Mouse (Mus musculus) cerebellum, adult 9-10 months (tissue): ENCODE data around the gene Slc38a1.
"Not testable (repeated sequence)": the region's sequence is repeated elsewhere in the genome, so short reads cannot be mapped to it uniquely, and the experiment has no call there.

ENCODE experiments used
- DNase-seq: peaks from one replicate; pipeline ENCODE4 v3.0.0; 2022

Slc38a1 gene

GRCm38 (mm10) chr15:96657576-96658274 lies 15.0 kb upstream of the Slc38a1 start:
- no peak for DNase-seq

GRCm38 (mm10) chr15:96655514-96655913 lies 12.8 kb upstream of the Slc38a1 start:
- no peak for DNase-seq

GRCm38 (mm10) chr15:96654714-96655113 lies 12.0 kb upstream of the Slc38a1 start:
- DNase-seq = no peak

- DNase-seq = no peak
These were observed 10.3 kb upstream of the Slc38a1 start for GRCm38 (mm10) chr15:96653011-96653410.

- no peak for DNase-seq
These were observed 9.8 kb upstream of the Slc38a1 start for GRCm38 (mm10) chr15:96652531-96652930.

GRCm38 (mm10) chr15:96647376-96647775 lies 4.7 kb upstream of the Slc38a1 start:
- DNase-seq = no peak

DNA sequence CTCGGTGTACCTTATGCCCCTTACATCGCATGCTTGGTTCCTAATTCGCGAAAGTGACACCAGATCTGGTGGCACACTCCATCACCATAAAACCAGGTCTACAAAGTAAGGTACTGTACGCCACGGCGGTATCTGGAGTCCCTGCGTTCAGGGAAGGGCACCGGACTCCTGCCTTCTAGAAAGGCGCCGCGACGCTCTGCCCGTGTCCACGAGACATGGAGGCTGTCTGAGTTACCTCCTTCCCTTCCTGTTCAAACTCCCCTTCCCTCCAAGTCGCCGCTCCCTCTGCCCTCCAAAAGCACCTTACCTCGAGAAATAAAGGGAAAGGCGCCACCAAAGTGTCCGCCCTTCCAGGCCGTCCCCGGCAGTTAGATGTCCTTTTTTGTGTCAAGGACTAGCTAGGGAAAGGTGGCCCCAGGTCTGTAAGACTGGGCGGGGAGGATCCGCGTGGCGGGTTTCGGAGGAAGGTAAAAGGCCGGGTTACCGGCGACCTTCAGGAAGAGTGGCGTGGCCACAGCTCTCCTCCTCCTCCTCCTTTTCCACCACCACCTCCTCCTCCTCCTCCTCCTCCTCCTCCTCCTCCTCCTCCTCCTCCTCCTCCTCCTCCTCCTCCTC lies 785 bp downstream of the Slc38a1 start:
- DNase-seq = peak; percentile 59

DNA sequence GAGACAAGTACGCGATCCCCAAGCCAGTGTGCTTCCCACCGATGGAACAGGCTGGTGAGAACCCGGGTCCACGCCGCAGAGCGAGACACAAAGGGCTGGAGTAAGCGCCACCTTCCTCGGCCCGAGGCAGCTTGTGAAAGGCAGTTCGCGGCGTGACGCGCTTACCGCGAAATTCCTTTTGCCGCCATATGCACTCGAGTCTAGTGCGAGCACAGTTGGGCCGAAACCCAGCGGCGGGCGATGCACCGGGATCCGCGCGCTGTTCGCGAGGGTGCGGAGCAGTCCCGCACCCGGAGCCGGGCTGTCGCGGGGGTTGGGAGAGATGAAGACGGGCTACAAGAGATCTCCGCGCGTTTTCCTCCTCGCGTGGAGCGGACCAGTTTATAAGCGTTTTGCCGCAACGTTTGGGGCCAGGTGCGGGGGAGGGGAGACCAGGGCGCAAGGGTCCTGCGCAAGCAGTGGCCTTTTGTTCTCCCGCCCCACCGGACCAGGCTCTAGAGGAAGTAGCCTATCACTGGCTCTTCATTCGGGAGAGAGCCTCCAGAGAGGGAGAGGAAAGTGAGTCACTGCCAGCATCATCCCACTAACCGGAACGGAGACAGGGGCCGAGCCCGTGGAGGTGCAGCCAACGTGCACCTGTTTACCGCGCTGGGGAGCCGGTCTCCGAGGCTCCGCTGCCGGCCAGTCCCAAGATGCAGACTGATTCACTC lies 1.4 kb downstream of the Slc38a1 start:
- DNase-seq = peak; percentile 81

DNA sequence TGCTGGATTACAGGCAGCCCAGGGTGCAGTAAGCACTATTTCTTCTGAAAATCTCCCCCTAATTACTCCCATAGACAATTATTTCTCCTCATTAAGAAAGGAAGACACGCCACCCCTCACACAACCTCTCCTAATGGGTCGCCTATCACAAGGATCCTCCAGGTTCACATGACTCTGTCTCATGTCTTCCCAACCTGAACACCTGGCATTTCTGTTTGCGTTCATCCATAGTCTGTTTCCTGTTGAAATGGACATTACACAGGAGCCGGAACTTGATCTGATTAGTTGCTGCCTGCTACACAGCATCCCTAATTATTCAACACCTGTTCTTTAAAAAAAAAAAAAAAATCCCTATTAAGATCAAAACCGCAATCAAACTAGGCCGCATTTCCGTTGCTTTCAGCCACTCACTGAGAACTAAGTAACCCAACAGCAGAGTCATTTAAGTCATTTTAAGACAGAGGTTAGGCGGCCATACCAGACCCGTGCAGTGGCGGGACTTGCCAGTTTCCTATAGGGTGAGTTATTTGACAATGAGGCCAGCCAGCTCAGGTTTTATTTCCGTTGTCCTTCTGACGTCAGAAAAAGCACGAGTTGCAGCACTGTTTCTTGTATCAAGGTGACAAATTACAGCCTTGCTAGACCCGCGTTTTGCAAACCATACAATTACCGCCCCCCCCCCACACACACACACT lies 2.3 kb downstream of the Slc38a1 start:
- peak; percentile 56 for DNase-seq

- DNase-seq = no peak
These were observed 3.1 kb downstream of the Slc38a1 start for GRCm38 (mm10) chr15:96639630-96640029.

DNA sequence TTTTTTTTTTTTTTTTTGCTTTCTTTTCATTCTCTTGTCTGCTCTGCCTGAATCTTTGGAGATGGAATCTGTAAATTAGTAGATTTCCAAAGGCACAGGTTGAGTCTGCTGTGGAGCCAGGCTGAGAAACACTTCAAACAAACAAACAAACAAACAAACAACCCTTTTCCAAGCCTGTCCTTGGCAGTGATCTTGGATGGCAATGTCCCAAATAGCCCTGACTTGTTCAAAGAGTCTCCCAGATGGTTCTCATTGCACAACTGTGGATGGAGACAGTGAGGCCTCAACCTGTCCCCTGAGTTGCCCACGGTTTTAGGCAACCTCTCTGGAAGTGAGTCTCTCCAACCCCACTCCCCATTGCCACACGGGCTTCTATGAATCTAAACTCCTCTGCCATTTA lies 4.1 kb downstream of the Slc38a1 start:
- DNase-seq = peak; percentile 47

DNA sequence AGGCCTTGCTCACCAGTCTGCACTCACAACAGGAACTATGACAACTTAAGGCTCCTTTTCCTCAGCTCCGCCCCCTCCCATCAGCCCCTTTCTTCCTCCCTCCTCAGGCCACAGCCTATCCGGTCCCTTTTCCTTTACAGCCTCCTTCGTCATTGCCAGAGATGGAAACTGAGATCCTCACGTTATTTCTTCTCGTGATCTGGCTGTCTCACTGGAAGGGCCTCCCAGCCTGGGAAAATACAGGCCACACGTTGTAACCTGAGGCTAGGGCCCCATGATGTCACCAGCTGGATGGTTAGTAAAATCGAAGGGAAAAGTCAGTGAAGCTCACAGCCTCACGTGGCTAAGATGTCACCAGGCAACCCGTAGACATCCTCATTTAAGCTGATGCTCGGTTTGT lies 4.5 kb downstream of the Slc38a1 start:
- no peak for DNase-seq

- DNase-seq = no peak
These were observed 7.9 kb downstream of the Slc38a1 start for GRCm38 (mm10) chr15:96634670-96635405.

DNA sequence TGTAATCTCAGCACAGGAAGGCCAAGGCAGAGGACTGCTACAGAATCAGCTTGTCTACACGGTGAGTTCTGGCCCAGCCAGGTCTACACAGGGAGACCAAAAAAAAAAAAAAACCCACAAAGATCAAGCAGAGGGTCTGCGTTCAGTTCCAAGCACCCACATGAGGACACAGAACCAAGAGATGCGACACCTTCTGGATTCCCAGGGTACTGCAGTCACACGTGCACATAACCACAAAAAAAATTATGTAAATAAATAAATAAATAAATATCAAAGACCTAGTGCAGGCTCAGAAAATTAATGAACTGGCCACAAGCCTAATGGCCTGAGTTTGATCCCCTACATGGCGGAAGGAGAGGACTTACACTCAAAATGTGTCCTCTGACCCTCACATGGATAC lies 10.5 kb downstream of the Slc38a1 start:
- DNase-seq = no peak

GRCm38 (mm10) chr15:96631107-96631718 lies 11.5 kb downstream of the Slc38a1 start:
- DNase-seq = no peak

DNA sequence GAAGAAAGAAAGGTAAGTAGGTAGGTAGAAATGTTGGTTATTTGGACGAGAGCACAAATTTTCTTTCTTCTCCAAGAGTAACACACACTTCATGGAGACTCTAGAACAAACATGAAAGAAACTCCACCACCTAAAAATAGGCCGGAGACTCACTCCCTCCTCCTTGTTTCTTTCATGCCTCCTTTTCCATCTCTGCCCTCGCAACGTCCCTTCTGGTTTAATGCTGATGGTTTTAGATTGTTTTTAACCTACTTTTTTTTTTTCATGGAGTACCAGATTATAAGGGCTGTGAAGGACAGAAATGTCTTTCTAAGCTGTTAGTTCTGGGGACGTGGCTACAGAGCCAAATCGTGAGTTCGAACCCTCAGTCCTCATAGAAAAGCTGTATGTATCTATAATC lies 14.5 kb downstream of the Slc38a1 start:
- DNase-seq = no peak

GRCm38 (mm10) chr15:96626871-96627270 lies 15.8 kb downstream of the Slc38a1 start:
- DNase-seq = no peak

GRCm38 (mm10) chr15:96625012-96625411 lies 17.7 kb downstream of the Slc38a1 start:
- DNase-seq = not testable (repeated sequence)

- no peak for DNase-seq
These were observed 20.3 kb downstream of the Slc38a1 start for GRCm38 (mm10) chr15:96622376-96622775.

DNA sequence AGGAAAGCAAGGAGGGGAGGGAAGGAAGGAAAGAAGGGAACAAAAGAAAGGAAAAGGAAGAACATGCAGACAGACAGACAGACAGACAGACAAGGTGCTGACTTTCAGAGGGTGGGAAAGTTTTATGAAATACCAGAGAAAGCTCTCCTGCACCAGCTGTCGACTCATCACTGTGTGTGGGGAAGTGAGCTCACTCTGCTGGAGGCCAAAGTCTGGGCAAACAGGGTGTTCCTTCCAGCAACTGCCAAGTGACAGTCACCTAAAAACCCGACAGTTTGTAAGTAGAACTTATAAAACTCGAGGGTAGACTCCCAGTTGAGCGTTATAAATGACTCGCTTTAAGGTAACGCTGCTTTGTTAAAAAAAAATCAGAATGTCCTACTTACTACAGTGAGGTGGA lies 21.0 kb downstream of the Slc38a1 start:
- DNase-seq = no peak

DNA sequence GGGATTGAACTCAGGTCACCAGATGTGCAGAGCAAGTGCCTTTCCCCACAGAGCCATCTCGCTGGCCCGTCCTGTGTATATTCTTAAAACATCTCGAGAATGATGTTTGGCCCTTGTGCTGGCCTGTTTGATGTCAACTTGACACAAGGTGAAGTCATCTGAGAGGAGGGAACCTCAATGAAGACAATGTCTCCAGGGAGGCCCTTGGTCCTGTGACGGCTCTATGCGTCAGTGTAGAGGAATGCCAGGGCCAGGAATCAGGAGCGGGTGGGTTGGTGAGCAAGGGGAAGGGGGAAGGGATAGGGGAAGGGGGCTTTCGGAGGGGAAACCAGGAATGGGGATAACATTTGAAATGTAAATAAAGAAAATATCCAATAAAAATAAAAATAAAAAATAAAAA lies 25.2 kb downstream of the Slc38a1 start:
- no peak for DNase-seq

- DNase-seq = no peak
These were observed 34.0 kb downstream of the Slc38a1 start for GRCm38 (mm10) chr15:96608671-96609070.
